Mouse (Mus musculus): ENCODE data around the gene Svs2. TPM values are rescaled to one million over a fixed set of nuclear protein-coding genes. Genes with fewer than 3 reads are reported as not detected.

The Svs2 gene
- total RNA-seq, 2 experiments from 2014 or later: not detected

Other genes with a start within 250 kb of the Svs2 start
- 100 to 1,000 TPM; 422 to 471 TPM for gene Ywhab, start 243.5 kb downstream of the Svs2 start, total RNA-seq (2021)
- 1 to 10 TPM in 1 of 2 experiments, under 1 TPM in 1; 0.44 to 2.0 TPM for gene Pabpc1l, start 213.0 kb downstream of the Svs2 start, total RNA-seq (2021)
- gene Stk4, start 168.1 kb downstream of the Svs2 start, total RNA-seq (2021): 10 to 100 TPM; 31.1 to 39.7 TPM
- 10 to 100 TPM; 72.6 to 72.8 TPM for gene Tomm34, start 167.3 kb downstream of the Svs2 start, total RNA-seq (2021)
- 10 to 100 TPM; 15.7 to 20.3 TPM for gene Kcns1, start 67.4 kb downstream of the Svs2 start, total RNA-seq (2021)
- gene Wfdc5, start 55.7 kb downstream of the Svs2 start, total RNA-seq (2021): not detected
- not detected for gene Wfdc12, start 47.9 kb downstream of the Svs2 start, total RNA-seq (2021)
- gene Wfdc15a, start 38.3 kb downstream of the Svs2 start, total RNA-seq (2021): not detected
- gene Wfdc15b, start 16.8 kb downstream of the Svs2 start, total RNA-seq (2021): not detected
- gene Svs3b, start 18.2 kb upstream of the Svs2 start, total RNA-seq (2021): not detected
- gene Svs4, start 40.0 kb upstream of the Svs2 start, total RNA-seq (2021): not detected
- not detected for gene Svs3a, start 50.8 kb upstream of the Svs2 start, total RNA-seq (2021)
- gene Svs6, start 78.3 kb upstream of the Svs2 start, total RNA-seq (2021): not detected
- not detected for gene Svs5, start 94.3 kb upstream of the Svs2 start, total RNA-seq (2021)
- gene Slpi, start 150.6 kb upstream of the Svs2 start, total RNA-seq (2021): 1 to 10 TPM; 1.0 to 1.5 TPM
- under 1 TPM; 0.30 to 0.34 TPM for gene Rbpjl, start 164.7 kb upstream of the Svs2 start, total RNA-seq (2021)
- gene Matn4, start 166.7 kb upstream of the Svs2 start, total RNA-seq (2021): 10 to 100 TPM; 11.4 to 13.0 TPM
- gene Sdc4, start 205.4 kb upstream of the Svs2 start, total RNA-seq (2021): 10 to 100 TPM; 98.5 TPM
- 10 to 100 TPM; 34.7 to 40.4 TPM for gene Sys1, start 218.5 kb upstream of the Svs2 start, total RNA-seq (2021)
- 10 to 100 TPM in 1 of 2 experiments, 1 to 10 TPM in 1; 8.1 to 14.9 TPM for gene Gm20458, start 222.5 kb upstream of the Svs2 start, total RNA-seq (2021)
- not detected for gene Trp53tg5, start 235.3 kb upstream of the Svs2 start, total RNA-seq (2021)
- gene Dbndd2, start 247.6 kb upstream of the Svs2 start, total RNA-seq (2021): 100 to 1,000 TPM; 112 to 126 TPM

All from left cerebral cortex, postnatal 36 days (tissue).